Mouse (Mus musculus): Measurements from ENCODE around the gene Nudt19.

- TF ChIP-seq GATA1 (IDR thresholded peaks at IDR 0.05; ENCODE audit: borderline replicate concordance, low read length) (no peak), FLI1 (IDR thresholded peaks at IDR 0.05; ENCODE audit: low read length) (no peak)
These were observed 10.2 kb downstream of the Nudt19 start for GRCm38 (mm10) chr7:35545881-35546280.
